Mouse (Mus musculus) heart, adult 2 months (tissue): Measurements from ENCODE around the gene Pxmp4.

Experiments
- CTCF ChIP-seq: fragments of 200-600 bp; IDR thresholded peaks from 2 replicates; pipeline ENCODE4 v1.8.1; 2022; ENCODE audit warnings: antibody characterized with exemption, mild to moderate bottlenecking, moderate library complexity
- POLR2A ChIP-seq: fragments of 200-500 bp; IDR thresholded peaks from 2 replicates; pipeline ENCODE4 v1.6.1; 2011; ENCODE audit warnings: mild to moderate bottlenecking, low read depth, low read length, control low read depth; ENCODE audit not compliant: insufficient read depth

DNA sequence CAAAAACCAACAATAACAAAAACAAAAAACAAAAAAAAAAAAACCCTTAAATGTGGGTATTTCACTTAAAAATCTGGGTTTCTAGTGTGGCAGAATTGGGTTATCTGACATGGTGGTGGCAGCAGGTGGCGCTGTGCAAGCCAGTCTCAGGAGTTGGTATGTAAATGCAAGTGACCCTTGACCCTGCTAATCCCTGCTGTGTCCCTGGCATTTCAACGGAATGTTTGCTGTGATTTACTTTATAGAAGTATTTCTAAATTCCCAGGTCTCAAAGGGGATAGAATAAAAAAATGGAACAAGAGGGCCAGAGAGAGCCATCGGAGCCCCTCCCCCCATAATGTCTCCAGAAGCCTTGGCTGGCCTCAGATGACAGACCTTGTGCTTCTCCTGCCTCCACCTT lies 44.6 kb upstream of the Pxmp4 start:
- peak; percentile 67 for TF ChIP-seq CTCF
- no peak for TF ChIP-seq POLR2A
